Mouse (Mus musculus) midbrain, embryonic 12.5 days (tissue): ENCODE measurements at regions not wholly inside any gene's neighbourhood (a gene's known extent, or its start where the extent isn't known, plus 50 kb on each side); places are given as distances from the start of the nearest gene placed in this dataset.

Experiments
- ATAC-seq: fragments of 200-750 bp; cut with Nextera tagmentation; 2 replicates; pipeline ENCODE4 v1.8.0; 2017; ENCODE audit warnings: low read depth, moderate TSS enrichment, moderate library complexity; ENCODE audit not compliant: low FRiP score
- H3K27ac ChIP-seq: fragments of 300-500 bp; sonication (generic); replicated peaks from 2 replicates; pipeline ENCODE4 v1.5.1; 2016; ENCODE audit warnings: mild to moderate bottlenecking
- H3K27me3 ChIP-seq: fragments of 300-500 bp; sonication (generic); 2 replicates; pipeline ENCODE4 v1.6.1; 2016; ENCODE audit warnings: mild to moderate bottlenecking
- H3K36me3 ChIP-seq: fragments of 300-500 bp; sonication (generic); 2 replicates; pipeline ENCODE4 v1.6.1; 2016
- H3K4me1 ChIP-seq: fragments of 300-500 bp; sonication (generic); 2 replicates; pipeline ENCODE4 v1.6.1; 2016
- H3K4me2 ChIP-seq: fragments of 300-500 bp; sonication (generic); replicated peaks from 2 replicates; pipeline ENCODE4 v1.6.1; 2016; ENCODE audit warnings: mild to moderate bottlenecking, moderate library complexity
- H3K4me3 ChIP-seq: fragments of 300-500 bp; sonication (generic); 2 replicates; pipeline ENCODE4 v1.5.1; 2016; ENCODE audit warnings: mild to moderate bottlenecking
- H3K9ac ChIP-seq: fragments of 300-500 bp; sonication (generic); replicated peaks from 2 replicates; pipeline ENCODE4 v1.6.1; 2016; ENCODE audit warnings: mild to moderate bottlenecking, moderate library complexity
- H3K9me3 ChIP-seq: fragments of 300-500 bp; sonication (generic); 2 replicates; pipeline ENCODE4 v1.6.1; 2016; ENCODE audit warnings: mild to moderate bottlenecking
- WGBS: fragments of 180-500 bp; shearing (Covaris S2); methylation state at CpG from one replicate; pipeline ENCODE4 v1.1.7; 2016; 5-methylcytosine and 5-hydroxymethylcytosine counted together

DNA sequence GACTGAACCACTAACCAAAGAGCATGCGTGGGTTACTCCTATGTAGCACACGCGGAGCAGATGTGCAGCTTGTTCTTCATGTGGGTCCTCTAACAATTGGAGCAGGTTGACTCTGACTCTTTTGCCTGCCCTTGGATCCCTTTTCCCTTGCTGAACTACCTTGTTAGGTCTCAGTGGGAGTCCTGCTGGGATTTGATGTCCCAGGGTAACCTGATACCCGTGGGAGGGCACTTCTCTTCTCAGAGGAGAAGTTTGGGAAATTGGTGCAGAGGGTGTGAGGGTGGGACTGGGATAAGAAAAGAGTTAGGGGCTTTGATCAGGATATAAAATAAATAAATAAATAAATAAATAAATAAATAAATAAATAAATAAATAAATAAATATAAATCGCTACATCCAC, 179.7 kb upstream of the Tas2r134 start:
- Histone ChIP-seq H3K9ac (no peak overlapping the region), H3K27ac (no peak overlapping the region), H3K9me3 (0 out of 2 replicates have a peak, but pooled peaks cover 4% of the 10 kb centered on the region), H3K4me3 (no peak overlapping the region), H3K4me2 (no peak overlapping the region), H3K36me3 (no peaks in the 10 kb centered on the region), H3K4me1 (peaks cover 11% of the 10 kb centered on the region; the same call in 1 of the 2 replicates), H3K27me3 (no peaks in the 10 kb centered on the region)
- ATAC-seq: no peak
- 95% methylated on average over 5 of the region's 5 CpGs for WGBS

DNA sequence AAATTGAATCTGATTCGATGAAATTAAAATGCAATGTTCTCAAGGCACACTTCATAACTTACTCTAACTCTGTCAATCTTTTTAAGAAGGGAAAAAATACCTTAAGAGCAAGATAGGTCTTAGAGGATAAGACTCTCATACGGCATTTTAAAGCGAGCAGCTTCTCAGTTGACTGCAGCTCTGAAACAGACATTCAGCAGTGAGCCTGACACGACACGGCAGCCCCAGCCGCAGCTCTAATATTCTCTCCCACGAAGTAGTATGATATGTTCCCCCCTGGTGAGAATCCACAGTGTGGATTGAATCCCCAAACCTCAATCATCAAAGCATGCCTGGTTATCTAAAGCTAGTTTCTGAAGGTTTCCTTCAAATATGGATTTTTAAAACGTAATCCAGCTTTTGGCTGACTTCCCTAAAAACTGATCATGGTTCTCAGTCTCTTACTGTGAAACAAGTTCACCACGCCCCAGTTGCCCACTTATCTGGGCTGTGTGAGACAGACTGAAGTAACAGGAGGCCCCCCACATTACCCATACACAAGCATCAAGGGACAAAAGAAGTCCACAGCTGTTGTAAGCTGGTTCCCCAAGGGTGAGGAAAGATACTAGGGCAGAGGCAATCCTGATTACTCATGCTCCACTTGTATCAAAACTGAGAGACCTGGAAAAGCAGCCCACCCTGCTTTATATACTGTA, 182.8 kb upstream of the Tas2r134 start:
- Histone ChIP-seq H3K36me3 (no peaks in the 10 kb centered on the region), H3K4me3 (no peak overlapping the region), H3K9me3 (0 out of 2 replicates have a peak, but pooled peaks cover 4% of the 10 kb centered on the region), H3K27me3 (no peaks in the 10 kb centered on the region), H3K27ac (peak overlapping the region; percentile 60; the same call in 1 of the 2 replicates), H3K9ac (no peak overlapping the region), H3K4me2 (no peak overlapping the region), H3K4me1 (peaks cover 11% of the 10 kb centered on the region; the same call in 1 of the 2 replicates)
- no peak for ATAC-seq
- WGBS: 43% methylated on average over 9 of the region's 9 CpGs

DNA sequence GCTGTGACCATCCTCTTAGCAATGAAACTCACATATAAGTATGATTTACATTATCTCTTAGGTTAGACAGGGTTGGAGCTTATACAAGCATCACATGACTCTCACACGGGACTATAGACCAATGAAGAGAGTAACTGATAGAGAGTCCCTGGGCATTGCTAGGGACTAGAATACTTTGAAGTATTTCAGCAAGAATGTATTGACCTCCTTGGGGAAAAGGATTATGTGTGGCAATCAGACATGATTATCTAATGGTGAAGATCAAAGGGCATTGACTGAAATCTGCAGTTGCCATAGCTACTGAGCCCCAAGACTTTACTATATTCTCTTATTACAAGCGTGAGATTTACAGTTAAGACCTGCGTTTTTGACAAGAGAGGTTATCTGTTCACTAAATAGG, 183.4 kb upstream of the Tas2r134 start:
- H3K4me1 ChIP-seq: peaks cover 11% of the 10 kb centered on the region; the same call in 1 of the 2 replicates
- H3K27ac ChIP-seq: no peak overlapping the region
- no peak overlapping the region for H3K4me3 ChIP-seq
- no peak overlapping the region for H3K9ac ChIP-seq
- H3K4me2 ChIP-seq: no peak overlapping the region
- 0 out of 2 replicates have a peak, but pooled peaks cover 4% of the 10 kb centered on the region for H3K9me3 ChIP-seq
- 26% methylated on average over 3 of the region's 3 CpGs for WGBS
- no peaks in the 10 kb centered on the region for H3K36me3 ChIP-seq
- no peaks in the 10 kb centered on the region for H3K27me3 ChIP-seq
- ATAC-seq: peak; percentile 56

GRCm38 (mm10) chr2:51439047-51439446, 188.3 kb upstream of the Tas2r134 start:
- Histone ChIP-seq H3K36me3 (no peaks in the 10 kb centered on the region), H3K9me3 (no peaks in the 10 kb centered on the region), H3K4me1 (peaks cover 4% of the 10 kb centered on the region; the same call in 1 of the 2 replicates), H3K27me3 (no peaks in the 10 kb centered on the region), H3K4me3 (no peak overlapping the region), H3K9ac (no peak overlapping the region), H3K27ac (no peak overlapping the region), H3K4me2 (no peak overlapping the region)
- ATAC-seq: no peak
- 61% methylated on average over 1 of the region's 1 CpGs for WGBS

GRCm38 (mm10) chr2:51436590-51436989, 190.7 kb upstream of the Tas2r134 start:
- no peak overlapping the region for H3K9ac ChIP-seq
- no peaks in the 10 kb centered on the region for H3K36me3 ChIP-seq
- no peaks in the 10 kb centered on the region for H3K27me3 ChIP-seq
- no peaks in the 10 kb centered on the region for H3K4me1 ChIP-seq
- WGBS: 39% methylated on average over 3 of the region's 3 CpGs
- no peak overlapping the region for H3K27ac ChIP-seq
- no peak overlapping the region for H3K4me2 ChIP-seq
- no peak overlapping the region for H3K4me3 ChIP-seq
- ATAC-seq: no peak
- H3K9me3 ChIP-seq: no peaks in the 10 kb centered on the region

DNA sequence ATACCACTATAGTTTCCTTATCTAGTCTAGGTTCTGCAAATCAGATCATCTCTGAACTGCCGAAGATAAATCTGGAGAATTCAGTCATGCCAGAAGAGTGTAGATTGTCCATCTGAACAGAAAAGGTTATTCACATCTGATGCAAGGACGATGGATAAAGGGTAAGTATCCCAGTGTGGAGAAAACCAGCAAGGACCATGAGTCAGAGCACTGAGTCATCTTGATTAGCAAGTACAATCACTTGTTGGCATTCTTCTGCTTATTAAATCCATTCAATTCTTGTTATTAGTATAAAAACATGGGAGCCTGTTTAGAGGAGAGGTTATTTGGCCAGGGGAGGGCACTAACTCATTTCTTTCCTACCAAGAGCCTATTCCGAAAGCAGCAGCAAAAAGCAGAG, 195.7 kb upstream of the Tas2r134 start:
- Histone ChIP-seq H3K4me2 (no peak overlapping the region), H3K4me1 (no peaks in the 10 kb centered on the region), H3K9ac (no peak overlapping the region), H3K36me3 (no peaks in the 10 kb centered on the region; the same call in 1 of the 2 replicates), H3K4me3 (no peak overlapping the region), H3K27me3 (no peaks in the 10 kb centered on the region), H3K9me3 (0 out of 2 replicates have a peak, but pooled peaks cover 3% of the 10 kb centered on the region), H3K27ac (no peak overlapping the region)
- no peak for ATAC-seq
- WGBS: 87% methylated on average over 3 of the region's 3 CpGs

- no peaks in the 10 kb centered on the region for H3K4me1 ChIP-seq
- H3K4me3 ChIP-seq: no peak overlapping the region
- H3K4me2 ChIP-seq: no peak overlapping the region
- no peak for ATAC-seq
- H3K9me3 ChIP-seq: 0 out of 2 replicates have a peak, but pooled peaks cover 3% of the 10 kb centered on the region
- H3K27me3 ChIP-seq: no peaks in the 10 kb centered on the region
- WGBS: 86% methylated on average over 5 of the region's 5 CpGs
- no peaks in the 10 kb centered on the region; the same call in 1 of the 2 replicates for H3K36me3 ChIP-seq
- no peak overlapping the region for H3K27ac ChIP-seq
- H3K9ac ChIP-seq: no peak overlapping the region
Observed at GRCm38 (mm10) chr2:51429716-51430115, 197.6 kb upstream of the Tas2r134 start.

DNA sequence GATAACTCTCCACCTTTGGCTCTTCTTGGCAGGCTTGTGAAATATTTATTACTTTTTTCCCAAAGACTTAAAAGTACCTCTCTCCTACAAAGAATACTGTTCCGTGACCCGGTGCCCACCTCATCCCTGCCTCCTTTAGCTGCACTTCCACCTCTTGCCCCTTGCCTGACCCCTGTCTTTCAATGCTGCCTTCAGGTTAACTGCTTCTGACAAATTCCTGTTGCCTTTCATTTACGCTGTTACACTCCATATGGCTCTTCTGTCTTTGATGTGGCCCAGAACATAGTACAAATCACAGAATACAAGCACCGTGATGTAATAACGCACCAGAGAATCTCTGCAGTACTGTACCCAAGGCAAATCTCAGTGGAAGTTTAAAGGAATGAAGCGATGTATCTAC, 204.9 kb upstream of the Tas2r134 start:
- Histone ChIP-seq H3K27ac (no peak overlapping the region), H3K4me1 (peaks cover 12% of the 10 kb centered on the region), H3K9me3 (no peaks in the 10 kb centered on the region), H3K4me2 (no peak overlapping the region), H3K27me3 (no peaks in the 10 kb centered on the region), H3K36me3 (no peaks in the 10 kb centered on the region), H3K4me3 (no peak overlapping the region), H3K9ac (no peak overlapping the region)
- 61% methylated on average over 6 of the region's 6 CpGs for WGBS
- ATAC-seq: no peak

GRCm38 (mm10) chr2:51417908-51418690, 209.2 kb upstream of the Tas2r134 start:
- Histone ChIP-seq H3K9me3 (no peaks in the 10 kb centered on the region), H3K4me2 (no peak overlapping the region), H3K9ac (no peak overlapping the region), H3K27ac (no peak overlapping the region), H3K4me3 (no peak overlapping the region), H3K4me1 (peaks cover 9% of the 10 kb centered on the region), H3K36me3 (no peaks in the 10 kb centered on the region), H3K27me3 (no peaks in the 10 kb centered on the region)
- no peak for ATAC-seq
- 72% methylated on average over 10 of the region's 10 CpGs for WGBS

DNA sequence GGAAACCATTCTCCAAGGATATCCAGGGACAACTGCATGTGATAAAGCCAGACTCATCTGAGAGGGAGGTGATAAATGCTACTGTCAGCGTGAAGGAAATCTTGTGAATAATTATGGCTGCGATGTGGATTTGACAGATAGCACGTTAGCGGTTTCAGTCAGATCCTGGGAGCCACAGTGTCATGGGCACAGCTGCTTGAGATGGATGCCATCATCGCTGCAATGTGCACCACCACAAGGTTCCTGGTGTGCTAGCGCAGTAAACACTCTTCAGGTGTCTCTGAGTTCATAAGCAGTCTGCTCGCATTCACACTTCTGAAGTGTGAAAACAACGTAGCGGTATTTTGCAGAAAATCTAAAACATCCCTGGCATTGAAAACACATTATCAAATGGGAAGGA, 238.9 kb upstream of the Tas2r134 start:
- Histone ChIP-seq H3K4me1 (no peaks in the 10 kb centered on the region), H3K27me3 (no peaks in the 10 kb centered on the region), H3K9ac (no peak overlapping the region), H3K27ac (no peak overlapping the region), H3K4me2 (no peak overlapping the region), H3K4me3 (no peak overlapping the region), H3K36me3 (no peaks in the 10 kb centered on the region), H3K9me3 (no peaks in the 10 kb centered on the region)
- no peak for ATAC-seq
- 91% methylated on average over 9 of the region's 9 CpGs for WGBS

GRCm38 (mm10) chr2:51387136-51387535, 238.2 kb upstream of the Rnd3 start:
- no peak overlapping the region for H3K27ac ChIP-seq
- H3K4me2 ChIP-seq: no peak overlapping the region
- no peaks in the 10 kb centered on the region for H3K27me3 ChIP-seq
- 71% methylated on average over 1 of the region's 1 CpGs for WGBS
- no peaks in the 10 kb centered on the region for H3K4me1 ChIP-seq
- no peaks in the 10 kb centered on the region for H3K9me3 ChIP-seq
- no peak overlapping the region for H3K9ac ChIP-seq
- no peak for ATAC-seq
- H3K4me3 ChIP-seq: no peak overlapping the region
- H3K36me3 ChIP-seq: no peaks in the 10 kb centered on the region

DNA sequence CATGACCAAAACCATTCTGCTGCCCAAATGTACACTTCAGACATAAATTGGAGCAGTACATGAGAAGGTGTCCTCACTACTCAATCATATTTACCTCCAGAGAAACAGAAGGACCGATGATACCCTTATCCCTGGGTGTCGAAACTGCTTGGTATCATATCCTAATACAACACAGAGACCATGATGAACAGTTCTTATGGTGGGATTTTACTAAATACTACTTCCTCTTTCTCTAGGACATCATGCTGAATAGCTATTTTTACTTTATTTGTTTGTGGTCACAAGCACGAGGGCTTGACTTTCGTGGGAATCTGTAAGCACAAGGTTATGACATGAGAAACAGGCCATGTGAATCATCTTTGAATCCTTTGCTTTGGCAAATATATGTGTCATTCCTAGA, 227.7 kb upstream of the Rnd3 start:
- no peak for ATAC-seq
- no peaks in the 10 kb centered on the region for H3K27me3 ChIP-seq
- H3K36me3 ChIP-seq: no peaks in the 10 kb centered on the region
- H3K4me2 ChIP-seq: no peak overlapping the region
- H3K27ac ChIP-seq: no peak overlapping the region
- H3K9me3 ChIP-seq: no peaks in the 10 kb centered on the region
- 93% methylated on average over 4 of the region's 4 CpGs for WGBS
- H3K4me3 ChIP-seq: no peak overlapping the region
- no peak overlapping the region for H3K9ac ChIP-seq
- no peaks in the 10 kb centered on the region for H3K4me1 ChIP-seq
